Mouse (Mus musculus) gastrocnemius, postnatal 36 days (tissue): ENCODE results near the gene Extl1. TPM values are rescaled to one million over a fixed set of nuclear protein-coding genes. Genes with fewer than 3 reads are reported as not detected.
"Not testable (repeated sequence)": the region's sequence is repeated elsewhere in the genome, so short reads cannot be mapped to it uniquely, and the experiment has no call there.

Experiments used
- DNase-seq, 2 experiments: peaks; one replicate each; pipeline ENCODE4 v3.0.0; 2022
- intact Hi-C: fragments of 180-260 bp; cut with DNase I; formaldehyde crosslinking; loops from one replicate; pipeline ENCODE4 v1.15.1; 2025
- total RNA-seq, 2 experiments: library from RNA; stranded (reverse); gene quantifications; 2 replicates each; pipeline ENCODE4 v1.2.3; 2021

Extl1 gene
- total RNA-seq, 2 experiments from 2014 or later: 25.9 to 29.9 TPM

GRCm38 (mm10) chr4:134353527-134354409 lies 29.9 kb downstream of the Extl1 start:
- intact Hi-C loops: no loop called here
- DNase-seq: no peak

GRCm38 (mm10) chr4:134352929-134353328 lies 30.7 kb downstream of the Extl1 start:
- no peak for DNase-seq
- intact Hi-C loops: no loop called here

GRCm38 (mm10) chr4:134352261-134352707 lies 31.4 kb downstream of the Extl1 start:
- no peak for DNase-seq
- intact Hi-C loops: no loop called here

GRCm38 (mm10) chr4:134351329-134352260 lies 32.1 kb downstream of the Extl1 start:
- DNase-seq: no peak
- intact Hi-C loops: no loop called here

GRCm38 (mm10) chr4:134350641-134351040 lies 33.0 kb downstream of the Extl1 start:
- DNase-seq: no peak
- intact Hi-C loops: no loop called here

- intact Hi-C loops: no loop called here
- no peak for DNase-seq
Measured at GRCm38 (mm10) chr4:134349829-134350228, 33.8 kb downstream of the Extl1 start.

- no peak for DNase-seq
- intact Hi-C loops: no loop called here
Measured at GRCm38 (mm10) chr4:134348545-134348944, 35.1 kb downstream of the Extl1 start.

GRCm38 (mm10) chr4:134348078-134348477 lies 35.6 kb downstream of the Extl1 start:
- intact Hi-C loops: no loop called here
- DNase-seq: peak in 1 of 2 experiments; percentile 31

- no peak for DNase-seq
- intact Hi-C loops: no loop called here
Measured at GRCm38 (mm10) chr4:134345802-134346201, 37.8 kb downstream of the Extl1 start.

GRCm38 (mm10) chr4:134344620-134345019 lies 39.0 kb downstream of the Extl1 start:
- intact Hi-C loops: no loop called here
- DNase-seq: no peak

GRCm38 (mm10) chr4:134343071-134344031 lies 40.3 kb downstream of the Extl1 start, which contains the start of gene Slc30a2:
Slc30a2 (plus strand) TSS chr4:134343181.
- no peak for DNase-seq
- intact Hi-C loops: no loop called here

GRCm38 (mm10) chr4:134342213-134342779 lies 41.4 kb downstream of the Extl1 start:
- intact Hi-C loops: no loop called here
- DNase-seq: no peak

GRCm38 (mm10) chr4:134341231-134341630 lies 42.4 kb downstream of the Extl1 start:
- intact Hi-C loops, DNase-seq: not testable (repeated sequence)

- no peak for DNase-seq
- intact Hi-C loops: no loop called here
Measured at GRCm38 (mm10) chr4:134330281-134330680, 53.4 kb downstream of the Extl1 start.

GRCm38 (mm10) chr4:134328832-134329231 lies 54.8 kb downstream of the Extl1 start:
- no peak for DNase-seq
- intact Hi-C loops: no loop called here

- intact Hi-C loops: no loop called here
- DNase-seq: no peak
Measured at GRCm38 (mm10) chr4:134328151-134328550, 55.5 kb downstream of the Extl1 start.

GRCm38 (mm10) chr4:134326859-134327530 lies 56.7 kb downstream of the Extl1 start:
- no peak for DNase-seq
- intact Hi-C loops: no loop called here

- intact Hi-C loops: no loop called here
- no peak for DNase-seq
Measured at GRCm38 (mm10) chr4:134324655-134325054, 59.0 kb downstream of the Extl1 start.

GRCm38 (mm10) chr4:134321524-134321923 lies 62.1 kb downstream of the Extl1 start:
- intact Hi-C loops: no loop called here
- no peak for DNase-seq
